Mouse (Mus musculus): Measurements from ENCODE around the gene Lrmp.

DNA sequence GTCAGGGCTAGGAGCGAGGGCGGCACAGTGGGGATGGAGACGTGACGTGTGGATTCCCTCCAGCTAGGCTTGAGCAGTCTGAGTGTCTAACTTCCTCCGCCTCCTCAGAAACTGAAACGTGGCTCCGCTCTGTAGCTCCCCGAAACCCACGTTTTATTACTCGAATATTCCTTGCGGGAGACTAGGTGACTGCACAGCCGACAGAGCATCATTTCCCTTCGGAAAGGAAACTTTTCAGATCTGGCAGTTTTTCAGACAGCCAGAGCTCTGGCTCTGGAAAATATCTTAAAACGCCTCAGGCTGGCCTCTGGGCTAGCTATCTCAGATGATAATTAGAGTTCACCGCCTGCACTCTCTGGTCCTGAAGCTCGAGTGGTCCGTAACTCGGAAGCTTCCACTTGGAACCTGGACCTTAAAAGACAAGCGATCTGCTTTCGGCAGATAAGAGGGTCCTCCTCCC is 40.3 kb upstream of the Lrmp start:
- TF ChIP-seq POLR2A (IDR thresholded peaks at IDR 0.05; ENCODE audit: borderline replicate concordance, control insufficient read depth, low read depth, low read length) (no peak), CTCF (IDR thresholded peaks at IDR 0.05; ENCODE audit: control insufficient read depth, insufficient read depth, low read length) (no peak)

All from bone marrow, adult 2 months (tissue).